Mouse (Mus musculus): Measurements from ENCODE around the gene Fam171a2. TPM values are rescaled to one million over a fixed set of nuclear protein-coding genes. Genes with fewer than 3 reads are reported as not detected.

Fam171a2 gene
- total RNA-seq, 2 experiments from 2014 or later, result 30.2 to 30.5 TPM

DNA sequence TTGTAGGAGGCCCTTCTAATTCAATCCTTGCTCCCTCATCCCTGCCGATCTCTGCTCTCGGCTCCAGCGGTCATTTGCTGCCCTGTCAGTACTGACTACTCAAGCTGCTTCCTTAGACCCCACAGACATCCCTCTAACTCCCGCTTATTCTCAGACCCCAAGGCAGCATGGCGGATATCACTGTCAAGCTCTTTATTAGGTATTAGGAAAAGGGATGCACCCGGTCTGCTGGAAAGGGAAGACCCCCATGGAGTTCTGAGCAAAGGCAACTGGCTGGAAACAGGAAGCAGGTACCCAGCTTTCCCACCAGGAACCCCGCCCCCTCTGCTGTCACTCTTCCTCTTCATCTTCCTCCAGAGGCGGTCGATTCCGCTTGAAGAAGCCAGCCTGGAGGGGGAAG lies 5.6 kb upstream of the Fam171a2 start:
- DNase-seq, result no peak

DNA sequence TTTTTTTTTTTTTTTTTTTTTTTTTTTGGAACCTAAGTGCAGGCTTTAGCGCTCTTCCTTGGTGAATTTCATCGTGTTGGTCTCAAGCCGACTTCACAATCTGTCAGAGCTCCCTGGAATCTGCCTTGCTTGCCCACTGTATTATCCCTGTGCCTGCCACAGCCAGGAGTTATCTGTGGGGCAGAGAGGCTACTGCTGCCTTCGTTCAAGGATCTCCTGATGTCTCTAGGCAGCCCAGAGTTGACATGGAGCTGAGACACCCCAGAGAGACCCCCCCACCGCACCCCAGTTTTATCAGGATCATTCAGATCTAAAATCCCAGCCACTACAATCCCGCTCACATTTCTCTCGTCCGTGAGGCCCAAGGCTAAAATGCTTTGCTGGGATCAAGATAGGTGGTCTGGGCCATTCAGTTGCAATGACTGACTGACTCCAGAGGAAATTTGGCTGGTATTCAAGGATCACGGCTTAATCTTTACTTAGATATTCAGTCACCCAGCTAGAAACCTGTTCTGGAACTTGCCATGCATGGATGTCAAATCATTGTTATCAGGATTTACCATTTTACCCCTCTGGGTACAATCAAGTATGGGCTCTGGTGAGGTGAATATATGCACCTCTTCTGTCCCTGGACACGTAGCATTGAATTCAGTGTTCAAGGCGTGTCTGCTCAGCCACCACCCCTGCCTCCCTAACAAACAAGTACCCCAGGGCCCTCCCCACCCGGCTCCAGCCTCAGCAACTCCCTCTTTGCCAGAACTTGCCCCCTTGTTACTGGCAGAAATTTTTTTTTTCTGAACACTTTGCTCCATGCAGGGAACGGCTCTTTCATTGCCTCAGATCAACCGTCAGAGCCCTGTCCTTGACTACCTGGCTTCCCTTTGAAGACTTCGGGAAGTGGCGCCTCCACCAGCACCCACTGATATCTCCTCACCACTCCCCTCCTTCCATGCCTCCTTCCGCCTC lies 1.8 kb upstream of the Fam171a2 start:
- no peak for DNase-seq

DNA sequence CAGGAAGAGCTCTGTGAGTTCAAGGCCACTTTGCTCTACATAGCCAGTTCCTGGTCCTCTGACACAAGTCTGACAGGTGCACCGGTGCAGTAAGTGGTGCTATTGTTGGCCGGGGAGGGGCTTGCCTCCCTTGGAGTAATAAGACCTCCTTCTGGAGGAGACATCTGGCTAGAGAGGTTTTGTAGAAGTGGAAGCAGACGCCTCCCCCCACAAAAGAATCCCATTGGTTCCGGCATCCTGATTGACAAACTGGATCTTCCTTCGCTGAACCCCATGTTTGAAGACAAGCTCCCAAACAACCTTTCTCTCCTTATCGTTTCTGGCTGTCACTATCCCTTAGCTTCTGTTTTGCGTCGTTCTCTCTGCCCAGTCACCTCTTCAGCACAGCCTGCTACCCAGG lies 845 bp upstream of the Fam171a2 start:
- no peak for DNase-seq

DNA sequence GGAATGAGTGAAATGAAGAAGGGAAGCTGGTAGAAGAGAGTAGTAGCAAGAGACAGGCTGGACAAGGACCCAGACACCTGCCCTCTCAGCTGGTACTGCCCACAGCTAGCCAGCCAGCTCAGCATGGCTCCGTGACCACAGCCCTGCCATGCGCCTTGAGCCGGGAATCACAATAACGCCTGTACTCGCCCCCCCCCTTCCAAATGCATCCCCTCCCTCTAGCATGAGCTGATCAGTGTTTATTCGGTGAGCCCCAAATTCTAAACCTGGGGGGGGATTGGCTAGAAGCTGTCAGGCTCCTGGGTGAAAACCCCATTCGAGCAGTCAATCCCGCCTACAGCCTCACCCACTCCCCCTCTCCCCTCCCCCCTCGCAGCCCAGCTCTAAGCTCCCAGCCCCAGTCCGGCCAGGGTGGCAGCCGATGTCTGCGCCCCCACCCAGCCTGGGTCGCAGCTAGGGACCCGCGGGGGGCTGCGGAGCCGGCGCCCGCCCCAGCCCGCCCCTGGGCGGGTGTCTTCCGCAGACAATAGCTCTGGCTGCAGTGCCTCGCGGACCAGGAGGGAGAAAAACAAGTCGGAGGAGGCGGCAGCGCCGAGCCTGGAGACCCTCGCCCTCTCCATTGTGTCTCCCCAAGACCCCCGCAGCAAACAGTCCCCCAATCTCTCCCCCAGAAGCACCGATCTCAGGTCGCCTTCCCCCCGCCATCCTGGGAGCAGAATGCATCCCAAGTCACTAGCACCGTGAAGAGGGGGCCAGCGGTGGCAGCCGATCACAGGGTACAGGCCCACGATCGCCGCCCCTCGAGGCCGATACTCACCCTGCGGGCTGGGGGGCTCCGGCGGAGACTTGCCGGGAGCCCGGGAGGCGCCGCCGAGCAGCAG lies 661 bp downstream of the Fam171a2 start:
- DNase-seq, result no peak

DNA sequence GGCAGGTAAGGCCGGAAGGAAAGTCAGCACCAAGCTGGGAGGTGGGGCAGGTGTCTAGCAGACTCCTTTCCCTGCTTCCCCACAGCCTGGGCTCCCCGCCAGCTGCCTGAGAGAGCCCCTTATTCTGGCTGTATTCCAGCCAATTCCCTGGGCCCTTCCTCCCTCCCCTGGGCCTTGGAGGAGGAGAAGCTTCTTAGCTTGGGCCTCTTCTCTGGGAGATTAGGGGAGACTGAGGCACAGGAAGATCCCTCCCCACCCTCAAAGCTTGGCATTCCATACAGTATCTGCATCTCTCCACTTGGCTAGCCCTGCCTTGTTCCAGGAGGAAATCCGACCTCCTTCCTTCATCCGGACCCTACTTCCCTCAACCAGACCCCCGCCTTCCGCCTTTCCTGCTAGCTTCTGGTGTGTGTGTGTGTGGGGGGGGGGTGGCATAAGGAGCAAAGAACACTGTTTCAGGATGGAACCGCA lies 1.6 kb downstream of the Fam171a2 start:
- peak; percentile 80 for DNase-seq

DNA sequence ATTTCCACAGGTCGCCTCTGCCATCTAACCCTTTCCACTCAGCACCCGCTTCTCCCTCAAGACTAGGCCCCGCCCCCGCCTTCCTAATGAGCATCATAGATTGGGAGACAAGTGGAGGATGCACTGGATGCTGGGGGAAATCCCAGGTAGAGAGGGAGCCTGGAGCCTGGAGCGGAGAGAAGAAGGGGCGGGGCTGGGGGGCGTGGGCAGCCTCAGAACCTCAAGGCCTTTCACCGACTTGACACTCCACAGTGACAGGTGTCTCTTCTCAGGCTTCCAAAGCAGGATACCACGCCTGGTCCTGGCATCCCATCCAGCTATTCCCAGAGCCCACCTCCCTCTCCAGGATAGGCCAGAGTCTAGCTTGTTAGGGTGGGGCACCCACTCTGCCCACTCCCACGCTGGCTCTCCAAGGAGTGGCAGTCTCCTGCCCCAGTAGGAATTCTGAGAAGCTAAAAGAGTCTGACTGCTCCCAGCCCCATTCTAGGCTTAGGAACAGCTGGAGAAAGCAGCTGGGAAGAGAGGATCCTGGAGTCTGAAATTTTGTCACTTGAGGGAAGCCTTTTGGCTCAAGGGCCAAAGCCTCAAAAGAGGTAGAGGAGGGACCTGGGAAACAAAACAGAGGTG lies 2.1 kb downstream of the Fam171a2 start:
- DNase-seq, result peak; percentile 63

DNA sequence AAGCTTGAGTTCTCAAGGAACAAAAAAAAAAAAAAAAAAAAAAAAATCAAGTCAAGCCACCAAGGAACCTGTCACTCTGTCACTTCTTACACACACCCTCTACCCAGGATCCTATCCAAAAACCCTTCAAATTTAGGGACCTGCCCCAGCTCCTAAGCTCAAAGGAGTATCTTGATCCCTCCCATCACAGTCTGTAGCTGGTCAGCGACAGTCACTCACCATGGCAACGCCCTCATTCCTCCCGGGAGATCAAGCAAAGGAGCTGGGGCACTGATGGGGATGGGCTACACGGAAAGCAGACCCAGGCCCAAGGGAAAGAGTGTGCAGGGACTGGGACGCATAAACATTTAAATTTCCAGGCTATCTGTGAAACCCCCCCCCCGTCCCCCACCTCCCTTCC lies 2.7 kb downstream of the Fam171a2 start:
- DNase-seq, result no peak

DNA sequence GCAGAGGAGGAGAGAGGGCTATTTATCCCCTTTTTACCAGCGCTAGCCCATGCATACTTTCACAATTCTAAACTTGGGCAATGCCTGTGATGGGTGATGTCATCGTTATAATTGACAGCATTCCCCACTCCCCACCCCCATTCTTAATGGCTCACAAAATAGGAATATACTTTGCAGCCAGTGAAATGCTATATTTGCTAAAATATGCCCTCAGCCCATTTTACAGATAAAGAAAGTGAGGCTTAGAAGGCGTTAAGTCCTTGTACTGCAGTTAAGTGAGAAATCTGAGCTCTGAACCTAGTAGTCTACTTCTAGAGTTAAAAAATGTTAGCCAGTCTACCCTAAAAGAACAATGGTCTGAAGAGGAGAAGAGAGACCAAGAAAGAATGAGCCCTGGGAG lies 3.2 kb downstream of the Fam171a2 start:
- DNase-seq, result no peak

DNA sequence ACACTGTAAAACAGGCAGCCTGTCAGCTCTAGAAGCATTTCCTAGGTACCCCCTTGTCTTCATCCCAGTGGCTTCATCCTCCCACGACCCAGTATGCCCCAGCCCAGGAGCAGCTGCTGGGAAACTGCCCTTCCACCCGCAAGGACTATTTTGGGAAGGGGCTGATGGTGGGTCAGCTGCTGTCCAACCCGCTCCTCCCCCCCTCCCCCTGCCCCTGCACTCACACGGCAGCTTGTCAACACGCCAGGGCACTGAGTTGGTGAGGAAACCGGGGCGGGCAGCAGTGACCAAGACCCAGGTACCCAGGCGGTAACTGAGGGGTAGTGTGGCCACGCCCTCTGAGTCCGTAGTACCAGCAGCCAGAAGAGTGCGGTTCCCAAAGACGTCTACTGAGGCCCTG lies 3.7 kb downstream of the Fam171a2 start:
- no peak for DNase-seq

DNA sequence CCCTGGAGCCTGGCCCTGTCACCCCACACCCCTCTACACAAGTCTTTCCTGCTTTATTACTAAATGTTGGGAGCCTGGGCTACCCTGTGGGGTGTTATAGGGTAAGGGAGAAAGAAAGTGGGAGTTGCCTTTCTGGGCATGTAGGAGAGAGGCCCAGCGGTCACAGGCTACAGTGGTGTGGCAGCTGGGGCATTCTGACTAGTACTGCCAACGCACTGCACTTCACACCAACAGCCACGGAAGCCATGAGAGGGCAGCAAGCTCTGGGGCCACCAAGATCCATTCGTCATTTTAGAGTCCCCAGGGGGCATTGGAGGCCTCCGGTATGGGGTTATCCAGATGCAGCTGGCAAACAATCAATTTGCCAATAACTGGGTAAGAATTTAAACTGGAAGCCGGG lies 5.4 kb downstream of the Fam171a2 start:
- DNase-seq, result no peak

DNA sequence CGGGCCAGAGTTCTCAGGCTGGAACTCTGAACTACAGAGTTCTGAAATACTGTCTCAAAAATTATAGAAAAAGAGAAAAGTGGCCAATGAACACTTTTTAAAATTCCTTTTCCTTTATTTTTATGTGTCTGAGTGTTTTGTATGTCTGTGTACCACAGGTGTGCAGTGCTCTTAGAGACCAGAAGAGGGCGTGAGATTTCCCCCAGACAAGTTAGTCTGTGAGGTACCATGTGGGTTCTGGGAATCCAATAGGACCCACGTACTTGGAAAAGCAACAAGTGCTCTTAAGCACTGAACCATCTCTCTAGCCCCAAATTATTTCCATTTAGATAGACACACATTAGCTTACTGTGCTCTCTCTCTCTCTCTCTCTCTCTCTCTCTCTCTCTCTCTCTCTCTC lies 6.0 kb downstream of the Fam171a2 start:
- DNase-seq, result no peak

DNA sequence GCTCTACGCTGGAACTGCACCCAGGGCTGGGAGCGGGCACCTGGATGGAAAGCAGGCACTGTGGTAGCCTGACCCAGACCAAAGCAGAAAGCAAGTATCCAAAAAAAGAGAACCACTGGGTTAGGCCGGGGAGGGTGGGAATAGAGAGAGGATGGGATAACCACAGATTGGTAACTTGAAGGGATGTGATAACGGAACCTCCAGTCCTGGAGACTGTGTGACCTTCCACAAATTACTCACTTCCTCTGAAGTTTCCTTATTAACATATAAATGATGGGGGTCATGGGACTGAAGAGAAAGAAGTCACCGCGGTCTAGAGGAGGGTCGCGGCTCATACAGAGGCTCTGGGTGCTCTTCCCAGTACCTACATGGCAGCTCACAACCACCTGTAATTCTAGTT lies 7.2 kb downstream of the Fam171a2 start:
- no peak for DNase-seq

DNA sequence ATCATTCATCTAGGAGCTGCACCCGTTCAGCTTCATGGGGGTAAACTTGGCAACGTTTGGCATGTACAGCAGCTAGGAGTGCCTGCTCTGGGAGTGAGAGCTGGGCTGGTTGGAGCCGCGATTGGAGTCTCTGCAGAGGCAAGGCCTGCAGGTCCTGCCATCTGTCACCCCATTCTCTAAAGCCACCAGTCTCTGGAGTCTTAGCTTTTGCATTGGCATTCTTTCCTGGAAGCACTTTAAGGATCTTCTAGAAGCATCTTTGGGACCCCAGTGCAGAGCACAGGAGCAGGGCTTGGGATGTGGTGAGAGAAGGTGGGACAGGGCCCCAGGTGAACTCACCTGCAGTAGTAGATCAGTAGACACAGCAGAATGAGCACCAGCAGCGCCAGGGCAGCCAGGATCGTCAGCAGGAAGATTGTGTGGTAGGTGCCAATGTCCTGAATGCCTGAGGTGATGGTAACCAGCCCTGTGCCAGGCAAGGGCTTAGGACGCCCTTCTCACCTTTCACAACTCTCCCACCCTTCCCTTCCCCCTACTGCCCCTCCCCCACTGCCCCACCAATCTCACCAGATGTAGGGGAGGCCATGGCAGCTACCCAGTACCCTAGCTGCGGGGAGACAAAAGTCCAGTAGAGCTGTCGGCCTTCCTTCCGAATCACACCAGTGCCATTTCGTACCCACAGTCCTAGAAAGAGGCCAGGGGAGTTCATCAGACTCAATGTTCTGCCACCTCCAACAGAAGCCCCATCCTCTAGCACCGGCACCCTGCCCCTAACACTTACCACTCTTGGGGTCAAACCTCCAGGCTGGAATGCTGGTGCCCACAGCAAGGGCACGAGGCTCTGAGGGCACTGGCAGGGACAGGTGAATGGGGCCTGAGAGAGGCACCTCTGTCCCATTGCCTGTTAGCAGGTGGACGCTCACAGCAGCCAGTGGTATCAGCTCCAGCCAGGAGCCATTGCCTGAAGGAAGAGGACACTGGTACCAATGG lies 8.1 kb downstream of the Fam171a2 start:
- no peak for DNase-seq

DNA sequence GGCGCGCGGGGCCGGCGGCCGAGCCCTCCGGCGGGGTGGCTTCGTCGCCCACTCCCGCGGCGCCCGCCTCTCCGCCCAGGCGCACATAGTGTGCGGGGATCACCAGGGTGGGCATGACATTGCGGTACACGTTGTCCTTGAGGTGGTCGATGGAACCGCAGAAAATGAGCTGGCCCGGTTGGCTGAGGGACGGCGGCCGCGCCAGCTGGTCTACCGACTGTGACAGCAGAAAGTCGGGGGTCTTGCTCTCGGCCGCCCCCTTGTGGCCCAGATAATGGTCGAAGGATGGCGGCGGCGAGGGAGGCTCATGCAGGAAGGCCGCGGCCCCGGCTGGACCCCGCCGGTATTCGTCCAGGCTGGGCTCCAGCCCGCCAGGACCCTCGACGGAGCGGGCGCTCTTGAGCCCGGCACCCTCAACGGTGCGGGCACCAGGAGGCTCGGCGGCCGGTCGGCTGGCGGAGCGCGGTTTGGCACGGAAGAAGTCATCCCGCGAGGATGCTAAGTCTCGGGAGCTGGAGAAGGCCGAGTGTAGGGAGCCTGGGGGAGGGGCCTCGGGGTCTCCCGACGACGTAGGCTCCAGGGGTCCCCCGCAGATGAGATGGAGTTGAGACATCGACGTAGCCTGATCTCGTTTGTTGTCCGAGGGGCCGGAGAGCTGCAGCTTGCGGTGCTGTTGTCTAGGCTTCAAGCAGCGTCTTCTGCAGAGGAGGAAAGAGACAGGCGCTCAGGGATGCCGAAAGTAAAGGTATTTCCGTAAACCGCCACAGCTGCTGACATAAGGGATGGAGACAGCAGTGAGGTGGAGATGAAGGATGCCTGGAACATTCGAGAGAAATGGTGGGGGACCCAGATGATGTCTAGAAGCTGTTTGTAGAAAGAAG lies 9.0 kb downstream of the Fam171a2 start:
- peak; percentile 94 for DNase-seq

DNA sequence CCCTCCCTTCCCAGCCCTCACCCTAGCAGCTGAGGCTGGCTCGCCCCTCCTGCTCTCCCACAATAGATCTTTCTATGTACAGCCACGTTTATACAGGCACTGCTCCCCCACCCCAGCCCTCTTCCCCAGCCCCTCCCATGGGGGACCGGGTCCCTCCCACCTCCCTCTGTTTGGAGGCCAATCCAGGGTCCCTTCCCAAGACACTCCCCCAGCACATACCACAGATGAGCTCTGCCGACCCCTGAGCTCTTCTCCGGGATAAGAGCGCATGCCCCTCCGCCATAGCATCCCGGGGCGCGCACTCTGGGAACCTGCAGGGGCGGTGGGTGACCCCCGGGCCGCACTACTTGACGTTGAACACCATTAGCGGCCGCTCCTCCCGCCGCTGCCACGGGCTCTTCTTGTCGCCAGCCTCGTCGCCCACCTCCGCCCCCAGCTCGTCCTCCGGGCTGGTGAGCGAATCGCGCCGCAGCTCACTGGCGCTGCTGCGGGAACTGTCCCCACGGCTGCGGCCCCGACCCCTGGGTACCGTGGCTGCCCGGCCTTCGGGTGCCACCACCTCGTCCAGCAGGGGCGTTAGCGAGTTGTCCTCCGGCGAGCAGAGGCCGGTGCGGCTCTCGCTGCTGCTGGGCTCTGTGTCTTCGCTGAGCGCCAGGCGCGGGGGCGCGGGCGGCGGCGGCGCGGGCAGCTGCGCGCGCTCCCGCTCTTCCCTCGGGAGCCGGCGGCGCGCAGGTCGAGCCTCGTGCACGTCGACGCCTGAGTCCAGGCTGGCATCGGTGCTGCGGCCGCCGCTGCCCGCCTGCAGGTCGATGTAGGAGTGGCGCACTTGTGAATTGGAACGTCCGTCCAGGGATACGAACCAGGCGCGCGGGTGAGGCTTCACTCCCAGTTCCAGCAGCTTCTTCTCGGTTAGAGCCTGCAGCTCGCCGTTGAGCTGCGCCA lies 10.1 kb downstream of the Fam171a2 start:
- DNase-seq, result peak; percentile 80

DNA sequence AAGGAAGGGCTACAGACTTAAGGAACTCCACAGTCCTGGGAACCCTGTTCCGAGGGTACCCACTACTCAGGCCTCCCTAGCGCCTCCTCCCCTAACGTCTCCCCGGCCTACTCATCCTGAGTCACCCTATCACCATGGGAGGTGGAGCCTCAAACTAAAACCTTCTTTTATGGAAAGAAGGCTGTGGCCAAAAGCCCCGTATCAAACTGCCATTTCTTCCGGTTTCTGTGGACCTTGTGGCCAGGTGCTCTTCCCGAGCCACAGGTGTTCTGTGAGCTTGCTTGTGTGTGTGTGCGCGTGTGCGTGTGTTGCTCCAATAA lies 11.1 kb downstream of the Fam171a2 start:
- no peak for DNase-seq

DNA sequence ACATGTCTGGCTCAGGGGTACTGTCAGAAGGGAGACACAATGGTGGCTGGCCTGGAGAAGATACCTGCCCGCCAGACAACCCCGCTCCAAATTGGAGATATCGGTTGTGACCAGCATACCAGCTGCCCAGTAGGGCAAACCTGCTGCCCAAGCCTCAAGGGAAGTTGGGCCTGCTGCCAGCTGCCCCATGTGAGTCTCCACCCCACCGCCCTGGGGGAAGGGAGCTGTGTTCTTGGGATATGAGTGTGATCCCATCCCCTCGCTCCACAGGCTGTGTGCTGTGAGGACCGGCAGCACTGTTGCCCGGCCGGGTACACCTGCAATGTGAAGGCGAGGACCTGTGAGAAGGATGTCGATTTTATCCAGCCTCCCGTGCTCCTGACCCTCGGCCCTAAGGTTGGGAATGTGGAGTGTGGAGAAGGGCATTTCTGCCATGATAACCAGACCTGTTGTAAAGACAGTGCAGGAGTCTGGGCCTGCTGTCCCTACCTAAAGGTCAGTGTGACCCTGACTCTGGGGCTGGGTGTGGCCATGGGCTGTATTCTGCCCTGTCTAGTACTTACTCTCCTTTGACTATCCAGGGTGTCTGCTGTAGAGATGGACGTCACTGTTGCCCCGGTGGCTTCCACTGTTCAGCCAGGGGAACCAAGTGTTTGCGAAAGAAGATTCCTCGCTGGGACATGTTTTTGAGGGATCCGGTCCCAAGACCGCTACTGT lies 11.6 kb downstream of the Fam171a2 start:
- peak; percentile 71 for DNase-seq

DNA sequence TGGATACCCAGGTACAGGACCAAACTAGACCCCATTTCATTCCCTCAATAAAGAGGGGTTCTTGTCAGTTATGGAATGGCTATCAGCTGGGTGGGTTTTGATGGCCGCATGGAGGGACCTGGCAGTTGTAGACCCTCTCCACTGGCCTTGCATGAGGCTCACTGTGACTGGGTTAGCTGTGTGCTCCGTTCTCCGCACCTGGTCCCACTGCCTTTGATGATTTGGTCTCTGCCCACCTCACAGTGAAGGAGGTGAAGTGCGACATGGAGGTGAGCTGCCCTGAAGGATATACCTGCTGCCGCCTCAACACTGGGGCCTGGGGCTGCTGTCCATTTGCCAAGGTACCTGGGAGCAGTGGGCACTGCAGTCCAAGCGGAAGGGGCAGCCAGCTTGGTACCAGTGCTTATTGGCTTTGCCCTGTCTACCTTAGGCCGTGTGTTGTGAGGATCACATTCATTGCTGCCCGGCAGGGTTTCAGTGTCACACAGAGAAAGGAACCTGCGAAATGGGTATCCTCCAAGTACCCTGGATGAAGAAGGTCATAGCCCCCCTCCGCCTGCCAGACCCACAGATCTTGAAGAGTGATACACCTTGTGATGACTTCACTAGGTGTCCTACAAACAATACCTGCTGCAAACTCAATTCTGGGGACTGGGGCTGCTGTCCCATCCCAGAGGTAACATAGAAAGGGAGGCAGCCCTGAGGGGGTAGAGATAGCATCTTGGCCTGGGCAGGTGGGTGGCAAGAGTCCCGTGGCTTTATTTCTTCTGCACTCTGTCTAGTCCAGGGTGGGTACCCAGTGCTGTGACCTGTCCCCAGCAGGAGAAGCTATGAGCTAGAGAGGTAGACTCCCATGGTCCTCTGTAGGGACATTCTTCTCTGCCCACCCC lies 12.4 kb downstream of the Fam171a2 start:
- no peak for DNase-seq
